Mouse (Mus musculus): ENCODE data around the gene Swsap1. TPM values are rescaled to one million over a fixed set of nuclear protein-coding genes. Genes with fewer than 3 reads are reported as not detected.

Gene Swsap1
- polyA plus RNA-seq, 1 experiment: 10.5 TPM

DNA sequence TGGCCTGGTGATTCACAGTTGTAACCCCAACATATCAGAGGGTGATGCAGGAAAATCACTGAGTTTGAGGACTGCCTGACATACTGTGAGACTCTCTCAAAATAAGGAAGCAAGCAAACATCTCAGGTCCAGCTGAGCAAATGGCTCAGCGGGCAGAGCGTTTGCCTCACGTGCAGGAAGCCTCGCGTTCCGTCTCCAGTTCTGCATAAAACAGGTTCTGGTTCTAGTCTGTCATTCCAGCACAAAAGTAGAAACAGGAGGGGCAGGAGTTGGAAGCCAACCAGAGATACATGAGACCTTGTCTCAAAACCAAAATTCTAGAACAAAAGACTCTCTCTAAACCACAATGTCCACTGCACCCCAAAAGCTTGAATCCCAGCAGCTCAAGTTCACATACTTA lies 28.8 kb upstream of the Swsap1 start:
- Histone ChIP-seq H3K4me3 (ENCODE audit: insufficient read depth, low read depth, low read length) (peak overlapping the region; percentile 41), H3K27me3 (replicated peaks; ENCODE audit: control insufficient read depth, insufficient read depth, low read length) (no peaks in the 10 kb centered on the region), H3K36me3 (ENCODE audit: control insufficient read depth, insufficient read depth, low read length) (no peaks in the 10 kb centered on the region), H3K27ac (ENCODE audit: insufficient read depth, low read depth, low read length) (peak overlapping the region; percentile 24), H3K4me1 (ENCODE audit: control insufficient read depth, insufficient read depth, low read length) (peaks cover 4% of the 10 kb centered on the region; the same call in 1 of the 2 replicates)
- WGBS: 1% methylated on average over 6 of the region's 6 CpGs
- TF ChIP-seq POLR2A (IDR thresholded peaks at IDR 0.05; ENCODE audit: low read depth, low read length) (no peak), CTCF (conservative IDR thresholded peaks at IDR 0.05; ENCODE audit: insufficient read depth, insufficient read length, low read depth, low read length) (no peak)
- peak; percentile 34 for DNase-seq

DNA sequence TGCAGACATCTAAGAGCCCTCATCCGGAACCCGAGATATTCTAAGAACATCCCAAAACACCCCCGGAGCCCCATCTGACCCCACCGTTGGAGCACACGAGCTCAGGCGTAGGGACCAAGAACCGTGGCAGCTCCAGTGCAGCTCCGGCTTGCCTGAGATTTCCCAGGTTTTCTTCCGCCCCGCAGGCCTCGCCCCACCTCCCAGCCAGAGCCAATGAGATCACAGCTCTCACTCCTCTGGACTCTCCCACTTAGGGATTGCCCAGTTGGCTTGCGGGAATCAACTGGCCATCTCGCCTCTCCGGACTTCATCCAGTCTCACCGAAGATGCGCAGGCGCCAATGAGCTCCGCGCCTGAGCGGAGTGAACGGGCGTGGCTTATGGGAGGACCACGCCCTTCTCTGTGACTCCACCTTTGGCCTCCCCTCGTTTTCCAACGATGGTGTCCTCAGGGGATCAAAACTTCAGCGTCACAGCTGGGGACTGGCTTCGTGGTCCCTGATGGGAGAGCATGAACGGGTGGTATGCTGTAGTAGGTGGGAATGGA lies 28.3 kb upstream of the Swsap1 start, which contains the start of the genes Ccdc159 and Tmem205:
TSS of gene Ccdc159 (plus strand) at position 264 of the 546 bp plus-strand sequence.
TSS of gene Tmem205 (minus strand) at position 349 of the 546 bp plus-strand sequence.
- Histone ChIP-seq H3K36me3 (ENCODE audit: control insufficient read depth, insufficient read depth, low read length) (no peaks in the 10 kb centered on the region), H3K4me1 (ENCODE audit: control insufficient read depth, insufficient read depth, low read length) (peaks cover 4% of the 10 kb centered on the region; the same call in 1 of the 2 replicates), H3K27ac (ENCODE audit: insufficient read depth, low read depth, low read length) (peak within 1 kb of the TSS; percentile 52), H3K27me3 (replicated peaks; ENCODE audit: control insufficient read depth, insufficient read depth, low read length) (no peaks in the 10 kb centered on the region), H3K4me3 (ENCODE audit: insufficient read depth, low read depth, low read length) (peak within 1 kb of the TSS; percentile 41)
- DNase-seq: peak; percentile 98
- TF ChIP-seq CTCF (conservative IDR thresholded peaks at IDR 0.05; ENCODE audit: insufficient read depth, insufficient read length, low read depth, low read length): no peak
- TF ChIP-seq POLR2A (IDR thresholded peaks at IDR 0.05; ENCODE audit: low read depth, low read length): peak; percentile 82
- WGBS: under 1% methylated on average over 28 of the region's 28 CpGs

DNA sequence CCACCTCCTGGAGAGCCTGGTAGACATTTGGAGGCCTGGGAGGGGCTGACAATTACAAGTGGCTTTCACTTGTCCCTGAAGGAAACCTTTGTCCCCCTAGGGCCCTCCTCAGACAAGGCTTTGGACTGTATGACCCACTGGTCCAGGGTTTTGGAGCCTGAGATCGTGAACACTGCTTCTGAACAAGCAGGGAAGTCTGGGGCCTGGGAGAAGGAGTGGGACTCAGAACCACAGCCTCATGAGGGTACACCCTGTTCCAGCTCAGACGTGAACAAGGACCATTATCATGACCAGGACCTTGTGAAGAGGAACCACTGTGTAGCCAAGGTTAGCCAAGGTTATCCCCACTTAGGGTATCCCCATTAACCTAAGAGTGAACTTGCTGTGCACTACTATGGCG lies 26.3 kb upstream of the Swsap1 start:
- H3K27ac ChIP-seq (ENCODE audit: insufficient read depth, low read depth, low read length): no peak overlapping the region
- H3K4me1 ChIP-seq (ENCODE audit: control insufficient read depth, insufficient read depth, low read length): no peaks in the 10 kb centered on the region; the same call in 1 of the 2 replicates
- H3K4me3 ChIP-seq (ENCODE audit: insufficient read depth, low read depth, low read length): no peak overlapping the region
- 81% methylated on average over 3 of the region's 3 CpGs for WGBS
- TF ChIP-seq CTCF (conservative IDR thresholded peaks at IDR 0.05; ENCODE audit: insufficient read depth, insufficient read length, low read depth, low read length): no peak
- no peak for TF ChIP-seq POLR2A (IDR thresholded peaks at IDR 0.05; ENCODE audit: low read depth, low read length)
- H3K27me3 ChIP-seq (replicated peaks; ENCODE audit: control insufficient read depth, insufficient read depth, low read length): no peaks in the 10 kb centered on the region
- H3K36me3 ChIP-seq (ENCODE audit: control insufficient read depth, insufficient read depth, low read length): no peaks in the 10 kb centered on the region
- DNase-seq: no peak

DNA sequence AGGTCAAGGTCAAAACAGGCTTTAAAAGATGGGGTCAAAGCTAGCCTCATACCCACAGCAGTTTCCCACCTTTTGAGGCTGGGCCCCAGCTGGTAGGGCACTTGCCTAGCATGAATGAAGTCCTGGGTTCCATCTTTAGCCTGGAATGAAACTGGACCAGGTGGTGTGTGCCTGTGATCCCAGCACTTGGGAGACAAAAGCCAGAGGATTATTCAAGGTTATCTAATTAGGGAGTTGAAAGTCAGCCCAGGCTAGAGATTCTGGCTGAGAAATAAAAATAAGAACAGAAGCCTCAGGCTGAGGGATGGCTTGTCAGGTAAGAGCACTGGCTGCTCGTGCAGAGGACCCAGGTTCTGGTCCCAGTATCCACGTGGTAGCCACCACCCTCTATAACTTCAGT lies 23.5 kb upstream of the Swsap1 start:
- Histone ChIP-seq H3K27me3 (replicated peaks; ENCODE audit: control insufficient read depth, insufficient read depth, low read length) (no peaks in the 10 kb centered on the region), H3K4me1 (ENCODE audit: control insufficient read depth, insufficient read depth, low read length) (peaks cover 3% of the 10 kb centered on the region; the same call in 1 of the 2 replicates), H3K27ac (ENCODE audit: insufficient read depth, low read depth, low read length) (no peak overlapping the region), H3K4me3 (ENCODE audit: insufficient read depth, low read depth, low read length) (no peak overlapping the region), H3K36me3 (ENCODE audit: control insufficient read depth, insufficient read depth, low read length) (no peaks in the 10 kb centered on the region)
- 62% methylated on average over 2 of the region's 2 CpGs for WGBS
- TF ChIP-seq CTCF (conservative IDR thresholded peaks at IDR 0.05; ENCODE audit: insufficient read depth, insufficient read length, low read depth, low read length): no peak
- no peak for TF ChIP-seq POLR2A (IDR thresholded peaks at IDR 0.05; ENCODE audit: low read depth, low read length)
- no peak for DNase-seq

DNA sequence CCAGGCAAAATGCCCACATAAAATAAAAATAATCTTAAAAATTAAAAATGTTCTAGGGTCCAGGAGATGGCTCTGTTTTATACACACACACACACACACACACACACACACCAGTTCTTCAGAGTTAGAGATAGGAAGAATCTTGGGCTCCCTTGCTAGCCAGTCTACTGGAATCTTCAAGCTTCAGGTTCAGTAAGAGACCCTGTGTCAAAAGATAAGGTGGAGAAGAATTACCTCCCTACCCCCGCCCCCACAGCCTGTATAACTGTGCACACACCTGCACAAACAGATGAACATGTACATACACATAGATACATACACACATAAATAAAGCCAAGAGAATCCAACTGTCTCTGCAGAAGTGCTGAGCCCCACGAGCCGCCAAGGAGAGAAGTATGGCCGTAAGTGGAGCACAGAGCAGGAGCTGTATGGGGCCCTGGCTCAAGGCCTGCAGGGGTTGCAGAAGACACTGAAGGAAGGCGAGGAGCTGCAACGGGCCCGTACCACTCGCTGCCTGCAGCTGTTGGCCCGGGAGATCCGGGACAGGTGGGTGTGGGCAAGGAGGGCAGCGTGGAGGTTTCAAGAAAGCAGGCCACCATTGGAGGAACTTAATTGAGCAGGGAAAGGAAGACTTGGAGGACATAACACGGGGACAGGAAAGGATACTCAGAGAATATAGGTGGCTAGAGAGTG lies 23.0 kb upstream of the Swsap1 start:
- no peak for DNase-seq
- TF ChIP-seq CTCF (conservative IDR thresholded peaks at IDR 0.05; ENCODE audit: insufficient read depth, insufficient read length, low read depth, low read length) (no peak), POLR2A (IDR thresholded peaks at IDR 0.05; ENCODE audit: low read depth, low read length) (no peak)
- H3K4me3 ChIP-seq (ENCODE audit: insufficient read depth, low read depth, low read length): no peak overlapping the region
- H3K27me3 ChIP-seq (replicated peaks; ENCODE audit: control insufficient read depth, insufficient read depth, low read length): no peaks in the 10 kb centered on the region
- H3K4me1 ChIP-seq (ENCODE audit: control insufficient read depth, insufficient read depth, low read length): peaks cover 3% of the 10 kb centered on the region; the same call in 1 of the 2 replicates
- no peaks in the 10 kb centered on the region for H3K36me3 ChIP-seq (ENCODE audit: control insufficient read depth, insufficient read depth, low read length)
- 66% methylated on average over 12 of the region's 12 CpGs for WGBS
- no peak overlapping the region for H3K27ac ChIP-seq (ENCODE audit: insufficient read depth, low read depth, low read length)

DNA sequence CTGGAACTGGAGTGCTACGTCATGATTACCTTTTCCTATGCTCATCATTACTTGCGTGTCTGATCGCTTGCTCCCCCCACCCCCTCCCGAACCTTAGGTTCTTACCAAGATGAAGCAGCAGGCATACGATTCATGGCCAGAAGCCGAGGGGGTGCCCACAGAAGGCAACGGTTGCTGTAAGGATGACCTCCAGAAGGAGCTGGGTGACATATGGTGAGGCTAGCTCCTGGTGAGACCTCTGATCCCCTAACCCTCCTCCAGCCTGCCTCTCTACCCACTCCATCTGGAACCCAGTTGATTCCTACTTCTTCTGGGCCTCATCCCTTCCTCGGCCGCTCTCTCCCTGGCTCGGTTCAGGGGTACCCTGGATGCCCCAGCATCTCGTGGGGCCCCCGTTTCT lies 21.5 kb upstream of the Swsap1 start:
- no peak for DNase-seq
- Histone ChIP-seq H3K27ac (ENCODE audit: insufficient read depth, low read depth, low read length) (no peak overlapping the region), H3K27me3 (replicated peaks; ENCODE audit: control insufficient read depth, insufficient read depth, low read length) (no peaks in the 10 kb centered on the region), H3K4me3 (ENCODE audit: insufficient read depth, low read depth, low read length) (no peak overlapping the region), H3K4me1 (ENCODE audit: control insufficient read depth, insufficient read depth, low read length) (0 out of 2 replicates have a peak, but pooled peaks cover 3% of the 10 kb centered on the region), H3K36me3 (ENCODE audit: control insufficient read depth, insufficient read depth, low read length) (no peaks in the 10 kb centered on the region)
- TF ChIP-seq CTCF (conservative IDR thresholded peaks at IDR 0.05; ENCODE audit: insufficient read depth, insufficient read length, low read depth, low read length): no peak
- TF ChIP-seq POLR2A (IDR thresholded peaks at IDR 0.05; ENCODE audit: low read depth, low read length): no peak
- WGBS: 92% methylated on average over 12 of the region's 12 CpGs

DNA sequence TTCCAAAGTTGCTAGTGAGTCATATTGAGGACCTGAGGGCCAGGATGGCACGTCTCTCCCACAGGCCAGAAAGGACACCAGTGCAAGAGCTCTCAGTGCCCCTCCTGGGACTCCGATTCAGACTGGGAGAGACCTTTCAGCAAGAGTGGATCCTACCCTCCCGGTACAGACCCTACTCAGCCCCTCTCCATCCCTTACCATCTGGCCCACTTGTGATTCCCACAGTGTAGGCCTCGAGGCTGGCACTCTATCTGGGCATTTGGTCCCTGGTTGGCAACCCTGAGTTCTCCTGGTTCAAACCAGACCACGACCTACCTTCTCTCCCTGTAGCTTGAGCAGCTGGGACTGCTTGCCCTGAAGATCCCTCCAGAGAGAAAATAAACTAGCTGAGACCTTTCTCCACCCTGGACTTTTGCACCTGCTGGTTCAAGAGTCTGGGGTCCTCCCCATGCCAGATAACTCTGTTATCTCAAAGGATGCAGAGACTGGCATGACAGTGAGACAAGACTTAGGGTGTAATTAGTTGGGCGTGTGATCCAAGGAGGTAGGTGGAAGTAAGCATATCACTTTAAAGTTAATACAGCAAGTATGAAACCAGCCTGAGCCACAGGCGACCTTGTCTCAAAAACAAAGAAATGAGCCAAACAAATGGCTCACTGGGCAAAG lies 20.0 kb upstream of the Swsap1 start:
- no peak overlapping the region for H3K27ac ChIP-seq (ENCODE audit: insufficient read depth, low read depth, low read length)
- H3K36me3 ChIP-seq (ENCODE audit: control insufficient read depth, insufficient read depth, low read length): no peaks in the 10 kb centered on the region
- H3K27me3 ChIP-seq (replicated peaks; ENCODE audit: control insufficient read depth, insufficient read depth, low read length): no peaks in the 10 kb centered on the region
- no peak overlapping the region for H3K4me3 ChIP-seq (ENCODE audit: insufficient read depth, low read depth, low read length)
- TF ChIP-seq POLR2A (IDR thresholded peaks at IDR 0.05; ENCODE audit: low read depth, low read length): no peak
- no peak for TF ChIP-seq CTCF (conservative IDR thresholded peaks at IDR 0.05; ENCODE audit: insufficient read depth, insufficient read length, low read depth, low read length)
- 0 out of 2 replicates have a peak, but pooled peaks cover 3% of the 10 kb centered on the region for H3K4me1 ChIP-seq (ENCODE audit: control insufficient read depth, insufficient read depth, low read length)
- WGBS: 89% methylated on average over 7 of the region's 7 CpGs
- no peak for DNase-seq
